Mouse (Mus musculus) heart, postnatal 0 days (tissue): ENCODE measurements at regions not wholly inside any gene's neighbourhood (a gene's known extent, or its start where the extent isn't known, plus 50 kb on each side); places are given as distances from the start of the nearest gene placed in this dataset.

Experiments
- ATAC-seq: fragments of 200-750 bp; cut with Nextera tagmentation; 2 replicates; pipeline ENCODE4 v1.8.0; 2017; ENCODE audit warnings: low read depth, moderate number of reproducible peaks, moderate library complexity; ENCODE audit not compliant: insufficient read depth
- DNase-seq: peaks from one replicate; pipeline ENCODE4 v3.0.0-alpha.2; 2016; ENCODE audit warnings: low spot score
- H3K27ac ChIP-seq: fragments of 300-500 bp; sonication (generic); 2 replicates; pipeline ENCODE4 v1.5.1; 2014; ENCODE audit warnings: low read depth, mild to moderate bottlenecking
- H3K27me3 ChIP-seq: fragments of 300-500 bp; sonication (generic); 2 replicates; pipeline ENCODE4 v1.6.1; 2014; ENCODE audit warnings: low read length, mixed read lengths; ENCODE audit not compliant: control insufficient read depth, insufficient read depth
- H3K36me3 ChIP-seq: fragments of 300-500 bp; sonication (generic); replicated peaks from 2 replicates; pipeline ENCODE4 v1.6.1; 2014; ENCODE audit warnings: low read length, mixed read lengths; ENCODE audit not compliant: control insufficient read depth, insufficient read depth
- H3K4me1 ChIP-seq: fragments of 300-500 bp; sonication (generic); 2 replicates; pipeline ENCODE4 v1.6.1; 2014; ENCODE audit warnings: antibody characterized with exemption; ENCODE audit not compliant: control insufficient read depth, insufficient read depth
- H3K4me2 ChIP-seq: fragments of 300-500 bp; sonication (generic); 2 replicates; pipeline ENCODE4 v1.6.1; 2014; ENCODE audit warnings: low read depth, mild to moderate bottlenecking, low read length, moderate library complexity
- H3K4me3 ChIP-seq: fragments of 300-500 bp; sonication (generic); 2 replicates; pipeline ENCODE4 v1.5.1; 2014; ENCODE audit warnings: low read depth, low read length
- H3K9ac ChIP-seq: fragments of 300-500 bp; sonication (generic); replicated peaks from 2 replicates; pipeline ENCODE4 v1.6.1; 2014; ENCODE audit warnings: low read depth, low read length, mixed read lengths
- H3K9me3 ChIP-seq: fragments of 300-500 bp; sonication (generic); replicated peaks from 2 replicates; pipeline ENCODE4 v1.6.1; 2016; ENCODE audit warnings: low read length; ENCODE audit not compliant: control insufficient read depth
- CTCF ChIP-seq: IDR thresholded peaks from 2 replicates; pipeline ENCODE4 v1.5.1; 2016; ENCODE audit warnings: antibody characterized with exemption, control low read depth, low read depth
- EP300 ChIP-seq: IDR thresholded peaks from 2 replicates; pipeline ENCODE4 v1.6.1; 2016; ENCODE audit warnings: antibody characterized with exemption, low read depth
- WGBS: fragments of 180-500 bp; shearing (Covaris S2); extraction: QIAGEN DNeasy Blood & Tissue Kit; methylation state at CpG from one replicate; pipeline ENCODE4 v1.1.7; 2014; 5-methylcytosine and 5-hydroxymethylcytosine counted together

- WGBS, result 48% methylated on average over 4 of the region's 4 CpGs
Measured at GRCm38 (mm10) chr12:54495701-54496374, 160.5 kb downstream of the Sptssa start.

GRCm38 (mm10) chr12:54494756-54495375 is 161.5 kb downstream of the Sptssa start:
- Histone ChIP-seq H3K4me1 (peaks cover 4% of the 10 kb centered on the region; the same call in 1 of the 2 replicates), H3K36me3 (no peaks in the 10 kb centered on the region), H3K9ac (no peak overlapping the region), H3K4me2 (no peak overlapping the region), H3K9me3 (no peaks in the 10 kb centered on the region), H3K27ac (no peak overlapping the region), H3K4me3 (no peak overlapping the region), H3K27me3 (no peaks in the 10 kb centered on the region)
- ATAC-seq, result no peak
- no peak for DNase-seq
- 82% methylated on average over 7 of the region's 7 CpGs for WGBS
- no peak for TF ChIP-seq EP300
- TF ChIP-seq CTCF, result no peak

More at GRCm38 (mm10) chr12:54495701-54496374, 160.5 kb downstream of the Sptssa start:
- no peaks in the 10 kb centered on the region for H3K9me3 ChIP-seq
- ATAC-seq (no peak), DNase-seq (no peak)
- H3K4me1 ChIP-seq, result peaks cover 14% of the 10 kb centered on the region
- no peak overlapping the region for H3K4me3 ChIP-seq
- no peak overlapping the region for H3K27ac ChIP-seq
- H3K9ac ChIP-seq, result no peak overlapping the region
- H3K36me3 ChIP-seq, result no peaks in the 10 kb centered on the region
- TF ChIP-seq CTCF (no peak), EP300 (no peak)
- H3K27me3 ChIP-seq, result no peaks in the 10 kb centered on the region
- no peak overlapping the region for H3K4me2 ChIP-seq

- 41% methylated on average over 10 of the region's 10 CpGs for WGBS
- Histone ChIP-seq H3K4me3 (no peak overlapping the region), H3K9me3 (no peaks in the 10 kb centered on the region), H3K27ac (no peak overlapping the region), H3K9ac (no peak overlapping the region), H3K27me3 (no peaks in the 10 kb centered on the region), H3K4me1 (no peaks in the 10 kb centered on the region), H3K4me2 (no peak overlapping the region), H3K36me3 (no peaks in the 10 kb centered on the region)
- DNase-seq, result no peak
- ATAC-seq, result no peak
- TF ChIP-seq CTCF (no peak), EP300 (no peak)
Measured at GRCm38 (mm10) chr12:54492737-54493136, 163.6 kb downstream of the Sptssa start.

- H3K27me3 ChIP-seq, result no peaks in the 10 kb centered on the region
- no peaks in the 10 kb centered on the region for H3K4me1 ChIP-seq
- no peak overlapping the region for H3K9ac ChIP-seq
- 77% methylated on average over 2 of the region's 2 CpGs for WGBS
- DNase-seq, result no peak
- TF ChIP-seq CTCF, result no peak
- TF ChIP-seq EP300, result no peak
- no peak for ATAC-seq
- no peak overlapping the region for H3K27ac ChIP-seq
- H3K4me3 ChIP-seq, result no peak overlapping the region
- H3K4me2 ChIP-seq, result no peak overlapping the region
- H3K36me3 ChIP-seq, result no peaks in the 10 kb centered on the region
- H3K9me3 ChIP-seq, result no peaks in the 10 kb centered on the region
Measured at GRCm38 (mm10) chr12:54490460-54490859, 165.9 kb downstream of the Sptssa start.

GRCm38 (mm10) chr12:54489675-54490074 is 166.7 kb downstream of the Sptssa start:
- Histone ChIP-seq H3K27ac (no peak overlapping the region), H3K4me3 (no peak overlapping the region), H3K4me2 (peak overlapping the region; percentile 27; the same call in 1 of the 2 replicates), H3K27me3 (no peaks in the 10 kb centered on the region), H3K4me1 (no peaks in the 10 kb centered on the region), H3K9me3 (no peaks in the 10 kb centered on the region), H3K36me3 (no peaks in the 10 kb centered on the region), H3K9ac (no peak overlapping the region)
- TF ChIP-seq CTCF (peak; percentile 84), EP300 (no peak)
- 4% methylated on average over 8 of the region's 8 CpGs for WGBS
- ATAC-seq (peak; percentile 86), DNase-seq (peak; percentile 86)

GRCm38 (mm10) chr12:54487689-54488088 is 168.7 kb downstream of the Sptssa start:
- no peak overlapping the region for H3K27ac ChIP-seq
- H3K4me3 ChIP-seq, result no peak overlapping the region
- no peaks in the 10 kb centered on the region for H3K9me3 ChIP-seq
- no peaks in the 10 kb centered on the region for H3K4me1 ChIP-seq
- no peaks in the 10 kb centered on the region for H3K36me3 ChIP-seq
- 87% methylated on average over 4 of the region's 4 CpGs for WGBS
- DNase-seq, result no peak
- no peak for TF ChIP-seq EP300
- no peak for TF ChIP-seq CTCF
- H3K9ac ChIP-seq, result no peak overlapping the region
- H3K27me3 ChIP-seq, result no peaks in the 10 kb centered on the region
- ATAC-seq, result no peak
- no peak overlapping the region for H3K4me2 ChIP-seq
